Mouse (Mus musculus) bone marrow, adult 2 months (tissue): ENCODE results near the gene Dlg2.

Experiments used
- CTCF ChIP-seq: fragments of 200-500 bp; IDR thresholded peaks from 2 replicates; pipeline ENCODE4 v1.5.1; 2011; ENCODE audit warnings: low read length, control low read depth; ENCODE audit not compliant: control insufficient read depth, insufficient read depth
- POLR2A ChIP-seq: fragments of 200-500 bp; IDR thresholded peaks from 2 replicates; pipeline ENCODE4 v1.6.1; 2011; ENCODE audit warnings: low read depth, mild to moderate bottlenecking, control low read depth, low read length, borderline replicate concordance; ENCODE audit not compliant: control insufficient read depth

- TF ChIP-seq CTCF (no peak), POLR2A (no peak)
Measured at GRCm38 (mm10) chr7:91481574-91482197, 1005.2 kb downstream of the Dlg2 start.
